In genomic region chr3:34198228-34198627, GRCm38 (mm10) we compare ENCODE assay signal across 8 mouse cellular contexts.
A peak's percentile ranks its signal among the peaks of the same experiment; 100 is the strongest.
DNase-seq lines count a peak whose midpoint lies in the region; ATAC-seq lines count a peak whose summit lies in the region.

No protein-coding gene starts in this region.

- ATAC-seq in erythroid progenitor cell, adult 5-6 weeks (replicated peaks; ENCODE audit: low FRiP score, poor library complexity, severe bottlenecking), result no peak

- intact Hi-C loops in gastrocnemius, postnatal 36 days (cut with DNase I), result no loop called here
- intact Hi-C loops in left cerebral cortex, postnatal 4 days (cut with DNase I), result loop anchor here (5.0 to 10.0 kb wide), 2 partner anchors 116 to 243 kb away; partner anchors contain the start of gene Dnajc19

- DNase-seq in gastrocnemius, adult 18-20 months (ENCODE audit: low spot score), result peak; percentile 18
- DNase-seq in gastrocnemius, postnatal 36 days, result no peak
- peak; percentile 65 to 77 for DNase-seq in cerebellum, postnatal 10 days
- peak; percentile 34 to 46 for DNase-seq in frontal cortex, postnatal 25 days (ENCODE audit: low spot score in 2 of 2)
- DNase-seq in kidney, adult 9 months, result peak; percentile 76
- DNase-seq in left cerebral cortex, postnatal 4 days, result peak; percentile 58
- peak; percentile 70 to 76 for DNase-seq in right cerebral cortex, adult 2 months (ENCODE audit: low spot score in 2 of 2)

Comparison
In these comparisons a context has a peak if more than half of its experiments do, and no peak if none do; other contexts are left out.
1. DNase-seq: peak in gastrocnemius, adult 18-20 months (single experiment), cerebellum, postnatal 10 days (2 of 2), frontal cortex, postnatal 25 days (2 of 2), kidney, adult 9 months (single experiment), left cerebral cortex, postnatal 4 days (single experiment) and right cerebral cortex, adult 2 months (2 of 2); none in gastrocnemius, postnatal 36 days (0 of 2).